Mouse (Mus musculus) lung, postnatal 0 days (tissue): ENCODE measurements around the gene Sorcs2.

ENCODE experiments used
- CTCF ChIP-seq: IDR thresholded peaks from 2 replicates; pipeline ENCODE4 v1.5.1; 2016; ENCODE audit warnings: antibody characterized with exemption, mild to moderate bottlenecking
- EP300 ChIP-seq: IDR thresholded peaks from 2 replicates; pipeline ENCODE4 v1.6.1; 2016; ENCODE audit warnings: antibody characterized with exemption, mild to moderate bottlenecking, control low read depth

DNA sequence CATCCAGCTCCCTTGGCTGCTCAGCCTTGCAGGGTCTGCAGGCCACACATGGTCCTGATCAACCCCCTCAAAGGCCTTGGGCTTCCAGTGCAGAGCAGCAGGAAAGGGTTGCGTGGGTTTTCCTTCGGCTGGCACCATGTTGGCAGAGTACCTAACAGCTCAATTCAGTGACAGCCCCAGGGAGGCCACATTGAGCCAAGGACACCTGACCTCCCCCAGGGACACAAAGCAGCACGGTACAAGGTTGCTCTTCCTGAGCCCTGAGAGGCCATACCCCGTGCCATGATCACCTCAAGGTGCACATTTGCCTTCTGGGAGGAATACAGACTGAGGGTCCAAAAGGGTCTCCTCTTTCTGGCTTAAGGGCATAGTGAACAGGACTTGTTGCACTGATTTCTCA lies 46.7 kb upstream of the Sorcs2 start:
- no peak for TF ChIP-seq EP300
- TF ChIP-seq CTCF: no peak
